Mouse (Mus musculus) gastrocnemius, adult 8-10 months (tissue): Measurements from ENCODE around the gene Gm436. TPM values are rescaled to one million over a fixed set of nuclear protein-coding genes. Genes with fewer than 3 reads are reported as not detected.

Experiments used
- DNase-seq, 2 experiments: peaks; one replicate each; pipeline ENCODE4 v3.0.0; 2022; ENCODE audit warnings: low spot score in 2 of 2
- total RNA-seq, 4 experiments: library from RNA; stranded (reverse); gene quantifications; 2 replicates each; pipeline ENCODE4 v1.2.4; 2022

The Gm436 gene
- total RNA-seq: not detected

GRCm38 (mm10) chr4:144686268-144686667, at the start of gene Gm436:
Gene Gm436, minus strand, starts transcription at chr4:144686368.
- DNase-seq: no peak

- DNase-seq: no peak
Observed at GRCm38 (mm10) chr4:144721304-144721703, 35.1 kb upstream of the Gm436 start, which contains the start of gene Gm13178. Gene Gm13178, minus strand, starts transcription at chr4:144721404.

GRCm38 (mm10) chr4:144719691-144720090, 33.5 kb upstream of the Gm436 start:
- DNase-seq: no peak

- no peak for DNase-seq
Observed at GRCm38 (mm10) chr4:144718288-144718687, 32.1 kb upstream of the Gm436 start.

GRCm38 (mm10) chr4:144638263-144638662, 47.9 kb downstream of the Gm436 start:
- no peak for DNase-seq

Other genes with a start within 250 kb of the Gm436 start
- not detected for gene 1700012P22Rik, start 247.6 kb downstream of the Gm436 start, total RNA-seq
- gene Gm9944, start 233.1 kb downstream of the Gm436 start, total RNA-seq: not detected
- gene Aadacl3, start 222.6 kb downstream of the Gm436 start, total RNA-seq: not detected
- not detected for gene 9430007A20Rik, start 166.5 kb downstream of the Gm436 start, total RNA-seq
- not detected for gene Gm13124, start 121.2 kb downstream of the Gm436 start, total RNA-seq
- not detected for gene Aadacl4, start 72.7 kb downstream of the Gm436 start, total RNA-seq
- gene Gm13178, start 35.0 kb upstream of the Gm436 start, total RNA-seq: not detected
- gene Gm438, start 100.2 kb upstream of the Gm436 start, total RNA-seq: not detected
- gene Dhrs3, start 206.5 kb upstream of the Gm436 start, total RNA-seq: 10 to 100 TPM; 28.4 to 36.5 (median 35.2) TPM